Mouse (Mus musculus) left cerebral cortex, postnatal 4 days (tissue): ENCODE data around the gene Eif4g1. TPM values are rescaled to one million over a fixed set of nuclear protein-coding genes. Genes with fewer than 3 reads are reported as not detected.
"Not testable (repeated sequence)": the region's sequence is repeated elsewhere in the genome, so short reads cannot be mapped to it uniquely, and the experiment has no call there.

ENCODE experiments used
- DNase-seq: peaks from one replicate; pipeline ENCODE4 v3.0.0-alpha.2; 2022
- intact Hi-C: fragments of 180-260 bp; cut with DNase I; formaldehyde crosslinking; loops from one replicate; pipeline ENCODE4 v1.15.1; 2025
- total RNA-seq, 2 experiments: library from RNA; stranded (reverse); gene quantifications; 2 replicates each; pipeline ENCODE4 v1.2.3; 2021

The Eif4g1 gene
- total RNA-seq, result 100 to 1,000 TPM; 362 to 378 TPM

- DNase-seq, intact Hi-C loops: not testable (repeated sequence)
Observed at GRCm38 (mm10) chr16:20668013-20668412, at the start of gene Eif4g1. Gene Eif4g1, plus strand, starts transcription at chr16:20668313.

GRCm38 (mm10) chr16:20619541-20620398 is 48.3 kb upstream of the Eif4g1 start:
- peak; percentile 57 for DNase-seq
- intact Hi-C loops, result no loop called here

- intact Hi-C loops, result no loop called here
- no peak for DNase-seq
Observed at GRCm38 (mm10) chr16:20620399-20620735, 47.7 kb upstream of the Eif4g1 start.

- DNase-seq, result no peak
Observed at GRCm38 (mm10) chr16:20620751-20621190, 47.3 kb upstream of the Eif4g1 start.

GRCm38 (mm10) chr16:20621191-20621990 is 46.7 kb upstream of the Eif4g1 start, which contains the start of gene Camk2n2:
Gene Camk2n2, minus strand, starts transcription at chr16:20621287.
- intact Hi-C loops, result no loop called here

More at GRCm38 (mm10) chr16:20620751-20621190, 47.3 kb upstream of the Eif4g1 start:
- intact Hi-C loops, result no loop called here

GRCm38 (mm10) chr16:20621991-20622685 is 46.0 kb upstream of the Eif4g1 start:
- DNase-seq, result peak; percentile 74
- intact Hi-C loops, result no loop called here

More at GRCm38 (mm10) chr16:20621191-20621990, 46.7 kb upstream of the Eif4g1 start, which contains the start of gene Camk2n2:
- peak; percentile 75 for DNase-seq

- intact Hi-C loops, result no loop called here
- no peak for DNase-seq
Observed at GRCm38 (mm10) chr16:20623211-20623610, 44.9 kb upstream of the Eif4g1 start.

- DNase-seq, result no peak
- intact Hi-C loops, result no loop called here
Observed at GRCm38 (mm10) chr16:20628871-20629391, 39.2 kb upstream of the Eif4g1 start.

- intact Hi-C loops, result no loop called here
- DNase-seq, result peak; percentile 56
Observed at GRCm38 (mm10) chr16:20629731-20630634, 38.1 kb upstream of the Eif4g1 start, which contains the start of gene Ece2. Gene Ece2, plus strand, starts transcription at chr16:20629828.

- intact Hi-C loops, result loop anchor here (5.0 kb wide), 1 partner anchor 130 kb away; no protein-coding TSS in a partner anchor
- no peak for DNase-seq
Observed at GRCm38 (mm10) chr16:20637410-20637809, 30.7 kb upstream of the Eif4g1 start.

GRCm38 (mm10) chr16:20638367-20638766 is 29.7 kb upstream of the Eif4g1 start:
- peak; percentile 65 for DNase-seq
- intact Hi-C loops, result loop anchor here (5.0 kb wide), 1 partner anchor 131 kb away; no protein-coding TSS in a partner anchor

- intact Hi-C loops, result loop anchor here (10.0 kb wide), 1 partner anchor 107 kb away; the partner anchor contains the start of gene Ap2m1
- DNase-seq, result peak; percentile 89
Observed at GRCm38 (mm10) chr16:20642161-20642560, 26.0 kb upstream of the Eif4g1 start.

- intact Hi-C loops, result loop anchor here (10.0 kb wide), 1 partner anchor 109 kb away; the partner anchor contains the start of gene Ap2m1
- no peak for DNase-seq
Observed at GRCm38 (mm10) chr16:20643911-20644310, 24.2 kb upstream of the Eif4g1 start.

- peak; percentile 98 for DNase-seq
- intact Hi-C loops, result no loop called here
Observed at GRCm38 (mm10) chr16:20651076-20651946, 16.8 kb upstream of the Eif4g1 start, which contains the start of gene Psmd2. Gene Psmd2, plus strand, starts transcription at chr16:20651652.

- DNase-seq, result no peak
- intact Hi-C loops, result no loop called here
Observed at GRCm38 (mm10) chr16:20651947-20652310, 16.2 kb upstream of the Eif4g1 start.

- intact Hi-C loops, result no loop called here
Observed at GRCm38 (mm10) chr16:20653315-20653714, 14.8 kb upstream of the Eif4g1 start.

GRCm38 (mm10) chr16:20657661-20658060 is 10.5 kb upstream of the Eif4g1 start:
- intact Hi-C loops, result no loop called here
- DNase-seq, result no peak

More at GRCm38 (mm10) chr16:20653315-20653714, 14.8 kb upstream of the Eif4g1 start:
- no peak for DNase-seq

GRCm38 (mm10) chr16:20670291-20670690 is 2.2 kb downstream of the Eif4g1 start:
- intact Hi-C loops, result no loop called here
- no peak for DNase-seq
